Mouse (Mus musculus): Measurements from ENCODE around the gene Itgal.

- TF ChIP-seq USF1 (IDR thresholded peaks at IDR 0.05; ENCODE audit: low read depth, low read length) (no peak; the same call in 1 of the 2 replicates), HCFC1 (IDR thresholded peaks at IDR 0.05; ENCODE audit: low read depth, low read length) (no peak), CHD2 (IDR thresholded peaks at IDR 0.05; ENCODE audit: low read length) (no peak), GATA1 (IDR thresholded peaks at IDR 0.05; ENCODE audit: low read depth, low read length) (peak; percentile 72), POLR2A (IDR thresholded peaks at IDR 0.05; ENCODE audit: control insufficient read depth in 1 of 2, insufficient read depth in 1 of 2, low read depth in 1 of 2, low read length in 2 of 2, poor library complexity in 1 of 2) (no peak), CTCF (IDR thresholded peaks at IDR 0.05 in 2 of 3, conservative IDR thresholded peaks at IDR 0.05 in 1 of 3; ENCODE audit: control insufficient read depth in 1 of 3, insufficient read depth in 1 of 3, low read depth in 2 of 3, low read length in 3 of 3, poor library complexity in 1 of 3, severe bottlenecking in 1 of 3) (no peak), NRF1 (IDR thresholded peaks at IDR 0.05; ENCODE audit: insufficient read depth, low read depth, low read length, poor library complexity, severe bottlenecking) (no peak)
These were observed 75.2 kb downstream of the Itgal start for GRCm38 (mm10) chr7:127371213-127371612.

All from MEL (cell line).